Mouse (Mus musculus) cerebellum, adult 18-20 months (tissue): Measurements from ENCODE around the gene Padi6.

Source experiments
- DNase-seq, 2 experiments: peaks; one replicate each; pipeline ENCODE4 v3.0.0; 2021

Gene Padi6

GRCm38 (mm10) chr4:140703636-140704035 is 38.8 kb downstream of the Padi6 start:
- DNase-seq = no peak

GRCm38 (mm10) chr4:140702611-140703327 is 39.7 kb downstream of the Padi6 start:
- DNase-seq = peak; percentile 75 to 93

GRCm38 (mm10) chr4:140701716-140702561 is 40.5 kb downstream of the Padi6 start:
- DNase-seq = no peak

- DNase-seq = peak; percentile 70 to 90
Measured at GRCm38 (mm10) chr4:140701049-140701715, 41.3 kb downstream of the Padi6 start.

GRCm38 (mm10) chr4:140700269-140701018 is 42.0 kb downstream of the Padi6 start, which contains the start of gene Rcc2:
TSS of gene Rcc2 (plus strand) at chr4:140700541.
- DNase-seq = no peak

GRCm38 (mm10) chr4:140699441-140700127 is 42.9 kb downstream of the Padi6 start:
- peak; percentile 68 to 75 for DNase-seq

- DNase-seq = no peak
Measured at GRCm38 (mm10) chr4:140695675-140696585, 46.5 kb downstream of the Padi6 start.

- DNase-seq = no peak
Measured at GRCm38 (mm10) chr4:140695146-140695545, 47.3 kb downstream of the Padi6 start.

GRCm38 (mm10) chr4:140694551-140695060 is 47.8 kb downstream of the Padi6 start:
- no peak for DNase-seq

GRCm38 (mm10) chr4:140693513-140693912 is 48.9 kb downstream of the Padi6 start:
- no peak for DNase-seq

- DNase-seq = no peak
Measured at GRCm38 (mm10) chr4:140691481-140691880, 51.0 kb downstream of the Padi6 start.

- no peak for DNase-seq
Measured at GRCm38 (mm10) chr4:140689873-140690655, 52.4 kb downstream of the Padi6 start.

- DNase-seq = no peak
Measured at GRCm38 (mm10) chr4:140688826-140689425, 53.5 kb downstream of the Padi6 start.

GRCm38 (mm10) chr4:140688044-140688825 is 54.2 kb downstream of the Padi6 start:
- DNase-seq = no peak

- DNase-seq = no peak
Measured at GRCm38 (mm10) chr4:140684881-140685303, 57.6 kb downstream of the Padi6 start.

GRCm38 (mm10) chr4:140684141-140684871 is 58.1 kb downstream of the Padi6 start:
- no peak for DNase-seq

- DNase-seq = no peak
Measured at GRCm38 (mm10) chr4:140683608-140684007, 58.8 kb downstream of the Padi6 start.
